Mouse (Mus musculus): ENCODE measurements at regions not wholly inside any gene's neighbourhood (a gene's known extent, or its start where the extent isn't known, plus 50 kb on each side); places are given as distances from the start of the nearest gene placed in this dataset.

DNA sequence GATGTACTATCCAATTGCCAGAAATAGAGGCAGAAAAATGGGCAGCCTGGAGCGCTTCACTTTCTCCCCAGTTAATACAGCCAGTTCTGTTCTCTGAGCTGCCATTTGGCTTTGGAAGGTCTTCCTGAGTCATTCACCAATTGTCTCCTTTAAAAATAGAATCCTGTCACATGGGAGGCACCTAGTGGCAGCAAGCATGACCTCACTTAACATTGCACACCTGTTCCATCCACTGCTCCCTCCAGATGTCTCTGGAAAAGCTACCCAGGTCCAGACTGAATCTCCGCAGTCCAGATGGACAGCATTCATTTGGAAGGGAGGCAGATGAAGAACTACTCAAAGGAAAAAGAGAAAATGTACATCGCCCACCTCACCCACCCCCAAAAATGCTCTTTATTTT is 73.9 kb upstream of the Spag17 start:
- TF ChIP-seq CTCF (IDR thresholded peaks at IDR 0.05; ENCODE audit: borderline replicate concordance, extremely low read depth, insufficient read depth, insufficient read length) (no peak), POLR2A (IDR thresholded peaks at IDR 0.05; ENCODE audit: borderline replicate concordance, extremely low read depth, insufficient read depth, insufficient read length, poor library complexity, severe bottlenecking) (no peak)

All from brain, embryonic 14.5 days (tissue).